Mouse (Mus musculus) heart, postnatal 4 days (tissue): ENCODE data around the gene Col23a1. TPM values are rescaled to one million over a fixed set of nuclear protein-coding genes. Genes with fewer than 3 reads are reported as not detected.

Source experiments
- DNase-seq: peaks from one replicate; pipeline ENCODE4 v3.0.0; 2021
- total RNA-seq, 2 experiments: library from RNA; stranded (reverse); gene quantifications; 2 replicates each; pipeline ENCODE4 v1.2.3; 2021

Gene Col23a1
- total RNA-seq, 2 experiments from 2014 or later, result 5.7 to 6.0 TPM

- no peak for DNase-seq
These were observed 253.8 kb downstream of the Col23a1 start for GRCm38 (mm10) chr11:51543487-51544050.

GRCm38 (mm10) chr11:51544413-51544812 lies 254.7 kb downstream of the Col23a1 start:
- DNase-seq, result no peak

DNA sequence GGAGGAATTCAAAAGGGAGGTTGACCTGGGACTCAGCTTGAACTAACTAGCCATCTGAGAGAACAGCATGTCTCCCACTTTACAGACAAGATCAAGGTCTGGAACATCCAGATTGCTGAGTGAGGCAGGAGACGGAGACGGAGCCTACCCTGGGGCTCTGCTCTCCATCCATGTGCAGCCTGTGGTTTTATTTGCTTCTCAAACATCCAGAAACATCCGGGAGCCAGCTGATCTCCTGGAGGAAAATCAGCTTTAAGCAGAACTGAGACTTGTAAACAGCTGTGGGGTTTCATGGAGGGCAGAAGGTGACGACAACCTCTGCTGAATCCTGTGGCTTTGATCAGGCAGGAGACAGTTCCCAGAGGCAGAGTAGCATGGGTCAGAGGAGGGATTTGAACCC lies 256.1 kb downstream of the Col23a1 start:
- DNase-seq, result no peak

DNA sequence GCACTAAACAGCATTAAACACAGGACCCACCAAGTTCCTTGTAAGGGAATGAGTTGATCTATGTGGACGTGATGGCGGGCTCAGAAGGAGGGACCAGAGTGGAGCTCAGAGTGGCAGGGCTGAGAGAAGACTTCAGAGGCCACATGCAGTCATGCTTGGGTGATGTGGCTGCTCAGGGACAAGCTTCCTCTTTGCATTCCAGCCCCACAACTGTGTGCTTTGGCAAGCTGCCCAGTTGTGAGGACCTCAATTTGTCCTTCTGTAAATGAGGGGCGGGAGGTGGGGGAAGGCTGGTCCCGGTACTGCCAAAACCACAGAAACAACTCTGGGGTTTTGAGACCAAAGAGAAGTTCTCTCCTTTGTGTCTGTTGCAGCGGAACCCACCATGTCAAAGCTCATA lies 261.5 kb downstream of the Col23a1 start:
- no peak for DNase-seq

- no peak for DNase-seq
These were observed 262.4 kb downstream of the Col23a1 start for GRCm38 (mm10) chr11:51552091-51552490.

DNA sequence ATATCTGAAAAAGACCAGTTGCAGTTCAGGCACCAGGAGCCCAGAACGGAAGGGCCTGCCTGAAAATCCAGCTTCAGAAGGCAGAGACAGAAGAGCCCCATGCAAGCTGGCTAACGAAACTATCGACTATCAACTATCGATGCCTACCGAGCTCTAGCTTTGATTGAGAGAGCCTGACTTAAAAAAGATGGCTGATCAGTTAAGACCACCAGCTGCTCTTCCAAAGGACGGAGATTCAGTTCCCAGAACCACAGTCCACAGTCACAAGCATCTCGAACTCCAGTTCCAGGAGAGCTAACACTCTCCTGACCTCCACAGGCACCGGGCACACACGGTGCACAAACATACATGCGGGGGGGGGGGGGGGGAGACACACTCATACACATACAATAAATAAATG lies 264.9 kb downstream of the Col23a1 start:
- no peak for DNase-seq

GRCm38 (mm10) chr11:51555066-51555465 lies 265.3 kb downstream of the Col23a1 start:
- no peak for DNase-seq

- no peak for DNase-seq
These were observed 273.6 kb downstream of the Col23a1 start for GRCm38 (mm10) chr11:51563276-51563675.

DNA sequence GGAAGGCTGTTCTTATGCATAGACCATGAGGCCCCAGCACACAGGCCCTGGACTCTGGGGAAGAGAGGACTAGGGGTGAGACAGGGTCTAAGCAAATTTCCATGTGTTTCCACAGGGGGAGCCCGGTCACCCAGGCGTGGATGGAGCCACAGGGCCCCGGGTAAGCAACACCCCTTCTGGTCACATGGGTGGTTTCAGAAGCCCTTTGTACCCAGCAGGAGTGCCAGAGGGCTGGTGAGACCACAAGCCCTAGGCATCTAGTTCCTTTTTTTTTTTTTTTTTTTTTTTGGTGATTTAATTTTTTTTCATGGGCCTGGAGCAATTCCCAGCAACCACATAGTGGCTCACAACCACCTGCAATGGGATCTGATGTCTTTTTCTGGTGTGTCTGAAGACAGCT lies 275.3 kb downstream of the Col23a1 start:
- DNase-seq, result no peak

DNA sequence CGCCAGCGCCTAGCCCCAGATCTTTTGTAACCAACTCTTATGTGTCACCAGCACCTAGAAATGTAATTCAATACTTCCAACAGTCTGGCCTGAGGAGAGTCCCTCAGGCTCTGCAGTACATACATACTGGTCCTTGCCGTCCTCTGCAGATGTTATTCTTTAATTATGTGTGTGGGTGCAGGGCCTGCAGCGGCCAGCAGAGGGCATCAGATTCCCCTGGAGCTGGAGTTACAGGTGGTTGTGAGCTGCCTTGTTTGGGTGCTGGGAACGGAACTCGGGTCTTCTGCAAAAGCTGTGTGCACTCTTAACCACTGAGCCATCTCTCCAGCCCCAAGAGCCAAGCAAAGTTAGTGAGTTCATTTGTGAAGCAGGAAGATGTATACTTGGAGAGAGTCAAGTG lies 276.2 kb downstream of the Col23a1 start:
- DNase-seq, result no peak

DNA sequence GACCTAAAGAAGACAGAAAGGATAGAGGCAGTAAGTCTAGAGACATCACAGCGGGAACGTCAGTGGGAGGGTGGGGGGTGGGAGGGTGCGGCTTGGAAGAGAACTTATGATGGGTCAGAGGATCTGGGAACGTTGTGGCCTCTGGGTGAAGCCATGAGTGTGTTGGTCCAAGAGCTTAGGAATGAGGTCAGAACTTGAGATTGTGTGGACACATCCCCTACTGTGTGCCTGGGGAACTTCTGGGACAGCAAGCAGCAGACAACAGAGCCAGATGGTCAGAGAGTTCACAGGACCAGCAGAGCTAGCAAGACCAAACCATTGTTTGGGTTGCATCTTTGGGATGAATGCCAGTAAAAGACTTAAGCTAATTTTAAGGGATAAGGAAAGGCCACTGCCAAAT lies 279.1 kb downstream of the Col23a1 start:
- no peak for DNase-seq

DNA sequence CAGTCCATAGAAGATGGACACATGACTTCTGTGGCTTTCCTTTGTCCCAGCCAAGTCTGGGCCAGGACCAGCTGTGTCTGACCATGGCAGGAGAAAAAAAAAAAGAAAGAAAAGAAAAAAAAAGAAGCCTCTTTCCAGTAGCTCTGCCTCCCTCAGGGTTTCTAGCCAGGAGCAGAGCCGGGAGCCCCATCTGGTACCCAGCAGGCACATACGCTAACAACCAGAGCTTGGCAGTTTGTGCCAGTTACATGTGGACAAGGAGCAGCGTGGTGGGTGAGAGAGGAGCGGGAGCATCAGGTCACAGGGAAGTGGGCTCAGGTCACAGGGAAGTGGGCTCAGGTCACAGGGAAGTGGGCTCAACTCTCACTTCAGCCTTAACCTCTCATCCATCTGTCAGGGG lies 286.7 kb downstream of the Col23a1 start:
- DNase-seq, result no peak

- DNase-seq, result no peak
These were observed 287.9 kb downstream of the Col23a1 start for GRCm38 (mm10) chr11:51577587-51577986.

DNA sequence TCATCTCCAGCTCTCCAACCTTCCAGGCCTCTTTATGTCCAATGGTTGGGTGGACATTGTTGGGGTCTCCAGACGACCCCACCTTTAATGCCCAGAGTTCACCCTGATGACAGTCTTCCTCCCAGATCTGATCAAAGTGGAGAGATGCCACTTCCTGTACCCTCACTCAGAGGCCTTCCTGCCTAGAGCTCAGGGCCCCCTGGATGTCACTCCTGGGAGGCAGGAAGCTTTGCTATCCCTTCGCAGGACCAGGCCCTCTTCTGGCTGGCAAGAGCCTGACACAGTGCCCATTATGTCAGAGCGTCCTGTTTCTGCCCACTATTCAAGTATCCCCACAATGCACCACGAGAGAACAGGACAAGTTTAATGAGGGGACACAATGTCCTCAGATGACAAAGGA lies 289.3 kb downstream of the Col23a1 start:
- no peak for DNase-seq

GRCm38 (mm10) chr11:51582713-51583112 lies 293.0 kb downstream of the Col23a1 start:
- DNase-seq, result peak; percentile 80

GRCm38 (mm10) chr11:51584057-51584430 lies 294.3 kb downstream of the Col23a1 start:
- DNase-seq, result no peak

- peak; percentile 99 for DNase-seq
These were observed 294.9 kb downstream of the Col23a1 start, which contains the start of gene Phykpl for GRCm38 (mm10) chr11:51584431-51585248. TSS of gene Phykpl (plus strand) at chr11:51584757.

- no peak for DNase-seq
These were observed 296.0 kb downstream of the Col23a1 start for GRCm38 (mm10) chr11:51585608-51586252.

DNA sequence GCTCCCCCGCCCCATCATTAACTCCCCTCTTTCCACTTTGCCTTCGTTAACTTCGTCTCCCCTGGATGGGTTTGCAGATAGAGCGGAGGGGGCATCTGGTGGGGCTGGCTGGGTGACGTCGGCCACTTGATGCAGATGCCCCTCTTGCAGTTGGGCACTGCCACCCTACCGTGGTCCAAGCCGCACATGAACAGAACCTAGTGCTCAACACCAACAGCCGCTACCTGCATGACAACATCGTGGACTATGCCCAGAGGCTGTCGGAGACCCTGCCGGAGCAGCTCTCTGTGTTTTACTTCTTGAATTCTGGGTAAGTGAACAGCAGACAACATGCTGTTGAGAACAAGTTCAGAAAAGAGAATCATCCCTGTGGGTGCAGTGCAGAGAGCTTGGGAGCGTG lies 296.7 kb downstream of the Col23a1 start:
- DNase-seq, result no peak

DNA sequence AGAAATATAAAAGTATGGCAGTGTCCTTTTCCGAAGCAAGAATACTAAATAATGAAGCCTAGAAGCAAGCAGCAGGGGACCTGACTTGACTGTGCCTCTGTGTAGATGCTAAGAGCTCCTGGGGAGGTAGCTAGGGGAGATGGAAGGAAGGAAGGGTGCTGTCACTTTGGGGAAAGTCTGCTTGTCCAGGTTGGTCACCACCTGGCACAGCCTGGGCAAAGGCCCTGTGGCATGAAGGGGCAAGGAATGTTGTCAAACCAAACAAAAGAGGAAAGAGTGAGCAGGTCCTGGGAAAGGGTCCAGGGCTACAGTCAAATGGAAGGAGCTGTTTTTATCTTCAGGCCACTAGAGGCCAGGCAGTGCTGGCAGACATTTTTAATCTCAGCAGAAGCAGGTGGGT lies 297.3 kb downstream of the Col23a1 start:
- no peak for DNase-seq

- DNase-seq, result no peak
These were observed 299.1 kb downstream of the Col23a1 start for GRCm38 (mm10) chr11:51588833-51589232.

DNA sequence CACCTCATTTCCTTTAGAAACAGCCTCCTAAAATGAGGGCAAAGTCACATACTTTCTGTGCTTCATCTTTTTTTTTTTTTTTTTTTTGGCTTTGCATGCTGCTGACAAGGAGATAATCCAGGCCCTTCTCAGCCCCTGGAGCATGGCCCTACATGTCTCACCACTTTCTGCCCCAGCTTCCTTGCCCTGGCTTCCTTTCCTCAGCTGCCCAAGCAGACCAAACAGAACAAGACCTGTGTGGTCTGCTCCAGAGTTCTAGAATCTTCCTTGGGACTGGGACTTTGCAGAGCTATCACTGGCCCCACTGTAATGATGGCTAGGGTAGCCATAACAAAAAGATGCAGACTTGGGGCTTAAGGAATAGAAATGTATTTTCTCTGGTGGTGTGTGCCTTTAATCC lies 300.3 kb downstream of the Col23a1 start:
- DNase-seq, result no peak

DNA sequence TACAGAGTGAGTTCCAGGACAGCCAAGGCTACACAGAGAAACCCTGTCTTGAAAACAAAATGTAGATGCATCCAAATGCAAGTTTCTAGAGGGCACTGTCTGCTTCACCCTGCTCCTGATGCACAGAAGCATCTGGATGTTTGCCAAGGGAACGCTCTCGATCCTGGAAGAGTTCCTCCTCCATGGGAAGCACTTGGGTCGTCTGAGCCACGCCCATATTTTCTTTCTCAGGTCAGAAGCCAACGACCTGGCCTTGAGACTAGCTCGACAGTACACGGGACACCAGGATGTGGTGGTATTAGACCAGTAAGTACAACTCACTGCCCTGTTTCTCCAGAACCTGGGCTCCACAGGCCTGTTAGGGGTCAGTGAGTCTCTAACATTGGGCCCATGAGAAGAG lies 301.4 kb downstream of the Col23a1 start:
- no peak for DNase-seq

DNA sequence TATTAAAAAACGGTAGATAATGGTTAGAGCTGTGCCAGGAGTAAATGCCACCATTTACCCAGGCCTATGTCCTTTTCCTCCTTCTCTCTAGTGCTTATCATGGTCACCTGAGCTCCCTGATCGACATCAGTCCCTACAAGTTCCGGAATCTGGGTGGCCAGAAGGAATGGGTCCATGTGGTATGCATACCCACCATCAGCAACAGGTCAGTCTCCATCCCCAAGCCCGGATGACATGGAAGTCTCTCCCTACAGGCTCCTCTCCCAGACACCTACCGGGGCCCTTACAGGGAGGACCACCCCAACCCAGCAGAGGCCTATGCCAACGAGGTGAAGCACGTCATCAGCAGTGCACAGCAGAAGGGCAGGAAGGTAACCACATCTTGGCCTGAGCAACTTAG lies 302.2 kb downstream of the Col23a1 start:
- no peak for DNase-seq
